26 mouse cellular contexts compared by ENCODE assay signal in the genomic region with DNA sequence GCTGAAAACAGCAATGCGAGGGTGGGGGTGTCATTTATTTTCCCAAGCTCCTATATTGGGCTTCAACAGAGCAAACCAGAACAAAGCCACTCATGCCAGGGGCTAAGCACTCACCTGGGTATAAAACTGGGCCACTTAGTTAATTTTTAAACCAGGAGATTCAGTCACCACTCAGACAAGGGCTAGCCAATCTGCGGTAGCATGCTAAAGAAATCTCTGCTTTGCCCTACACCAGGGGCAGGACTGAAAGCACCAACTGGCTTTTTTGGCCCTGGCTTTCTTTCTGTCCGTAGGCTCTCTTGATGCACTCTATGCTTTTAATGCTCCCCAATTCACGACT. TPM values are rescaled to one million over a fixed set of nuclear protein-coding genes. Genes with fewer than 3 reads are reported as not detected.
DNase-seq lines count a peak whose midpoint lies in the region; ATAC-seq and TF ChIP-seq lines count a peak whose summit lies in the region.
"Had no signal": no experiment of that assay in that cellular context is flagged by ENCODE, and none has a peak within 500 bp of the region (broad histone marks: within the 10 kb centered on the region; RNA-seq: fewer than 3 reads in every experiment).

No protein-coding gene starts in this region.

- H3K4me3 ChIP-seq in lung, embryonic 15.5 days: no peak overlapping the region
- no peak overlapping the region for H3K4me3 ChIP-seq in kidney, embryonic 16.5 days (ENCODE audit: low read length)
- H3K4me3 ChIP-seq in limb, embryonic 14.5 days (replicated peaks; ENCODE audit: low read length): no peak overlapping the region
- H3K4me3 ChIP-seq: erythroblast, embryonic 14.5 days; forebrain, embryonic 13.5 days; heart, embryonic 13.5 days; hindbrain, embryonic 13.5 days; left cerebral cortex, adult 2 months; liver, embryonic 13.5 days; midbrain, embryonic 10.5 days; neural tube, embryonic 13.5 days had no signal

- 80% methylated on average over 4 of the region's 4 CpGs for WGBS in lung, embryonic 15.5 days
- 78% methylated on average over 4 of the region's 4 CpGs for WGBS in kidney, embryonic 16.5 days
- 77% methylated on average over 4 of the region's 4 CpGs for WGBS in limb, embryonic 14.5 days

- no peak for TF ChIP-seq POLR2A in limb, embryonic 14.5 days (IDR thresholded peaks at IDR 0.05; ENCODE audit: borderline replicate concordance, extremely low read depth, insufficient read depth, insufficient read length)

- H3K4me2 ChIP-seq in lung, embryonic 15.5 days: no peak overlapping the region
- no peak overlapping the region for H3K4me2 ChIP-seq in kidney, embryonic 16.5 days (replicated peaks; ENCODE audit: low read depth, low read length)
- H3K4me2 ChIP-seq in limb, embryonic 14.5 days (replicated peaks; ENCODE audit: low read depth, low read length, severe bottlenecking): no peak overlapping the region
- H3K4me2 ChIP-seq: forebrain, embryonic 13.5 days; heart, embryonic 13.5 days; hindbrain, embryonic 13.5 days; liver, embryonic 13.5 days; neural tube, embryonic 13.5 days had no signal

- H3K9ac ChIP-seq in lung, embryonic 15.5 days: no peak overlapping the region
- no peak overlapping the region for H3K9ac ChIP-seq in kidney, embryonic 16.5 days (replicated peaks; ENCODE audit: low read length)
- H3K9ac ChIP-seq in limb, embryonic 14.5 days (ENCODE audit: low read depth, low read length, severe bottlenecking): no peak overlapping the region
- H3K9ac ChIP-seq: forebrain, embryonic 13.5 days; heart, embryonic 13.5 days; hindbrain, embryonic 13.5 days; liver, embryonic 13.5 days; neural tube, embryonic 13.5 days had no signal

- no peaks in the 10 kb centered on the region for H3K9me3 ChIP-seq in lung, embryonic 15.5 days
- H3K9me3 ChIP-seq in kidney, embryonic 16.5 days (ENCODE audit: low read length): peaks cover 9% of the 10 kb centered on the region
- H3K9me3 ChIP-seq in limb, embryonic 14.5 days (ENCODE audit: control insufficient read depth, low read length): peaks cover 7% of the 10 kb centered on the region; the same call in 1 of the 2 replicates
- H3K9me3 ChIP-seq: liver, embryonic 13.5 days had no signal

- ATAC-seq in lung, embryonic 15.5 days (ENCODE audit: borderline replicate concordance, extremely low read depth, low FRiP score, low TSS enrichment): no peak
- peak; percentile 78 for ATAC-seq in kidney, embryonic 16.5 days (ENCODE audit: low FRiP score, low TSS enrichment)
- ATAC-seq in limb, embryonic 14.5 days (ENCODE audit: low FRiP score, low read depth): no peak
- ATAC-seq in erythroblast, adult 5-6 weeks (replicated peaks; ENCODE audit: low FRiP score, poor library complexity, severe bottlenecking): no peak
- ATAC-seq: forebrain, embryonic 13.5 days; Patski had no signal

- H3K4me1 ChIP-seq in lung, embryonic 15.5 days: peaks cover 7% of the 10 kb centered on the region; the same call in 1 of the 2 replicates
- peaks cover 3% of the 10 kb centered on the region; the same call in 1 of the 2 replicates for H3K4me1 ChIP-seq in kidney, embryonic 16.5 days (ENCODE audit: insufficient read depth, low read length)
- H3K4me1 ChIP-seq in limb, embryonic 14.5 days (ENCODE audit: control insufficient read depth, insufficient read depth, low read length): peaks cover 44% of the 10 kb centered on the region
- H3K4me1 ChIP-seq: forebrain, embryonic 13.5 days; hindbrain, embryonic 13.5 days; midbrain, embryonic 10.5 days had no signal

- DNase-seq in kidney, adult 11 months: peak; percentile 28
- no peak for DNase-seq in kidney, postnatal 10 days
- DNase-seq in lung, postnatal 14 days: no peak
- DNase-seq in limb, embryonic 14.5 days (ENCODE audit: low spot score): no peak
- DNase-seq in left cerebral cortex, adult 9 months (ENCODE audit: low spot score in 2 of 2): no peak
- DNase-seq: adrenal gland, adult 8-10 months; cerebellum, adult 9-11 months; layer of hippocampus, adult 9-11 months; liver, embryonic 13.5 days; lung, postnatal 36 days; thymus, postnatal 36 days had no signal

- peaks cover 8% of the 10 kb centered on the region; the same call in 1 of the 2 replicates for H3K36me3 ChIP-seq in lung, embryonic 15.5 days
- 0 out of 2 replicates have a peak, but pooled peaks cover 11% of the 10 kb centered on the region for H3K36me3 ChIP-seq in kidney, embryonic 16.5 days (ENCODE audit: insufficient read depth, low read length)
- peaks cover 10% of the 10 kb centered on the region; the same call in 1 of the 2 replicates for H3K36me3 ChIP-seq in limb, embryonic 14.5 days (ENCODE audit: control insufficient read depth, insufficient read depth, low read length)

- no peaks in the 10 kb centered on the region for H3K27me3 ChIP-seq in lung, embryonic 15.5 days
- H3K27me3 ChIP-seq in kidney, embryonic 16.5 days (ENCODE audit: insufficient read depth, low read length): no peaks in the 10 kb centered on the region
- no peaks in the 10 kb centered on the region for H3K27me3 ChIP-seq in limb, embryonic 14.5 days (ENCODE audit: control insufficient read depth, insufficient read depth, low read length)
- H3K27me3 ChIP-seq: forebrain, embryonic 13.5 days; heart, embryonic 13.5 days; hindbrain, embryonic 13.5 days; liver, embryonic 13.5 days; neural tube, embryonic 13.5 days; Patski had no signal

- H3K27ac ChIP-seq in lung, embryonic 15.5 days: 0 out of 2 replicates have a peak overlapping the region, but pooled peaks have one; percentile 7
- H3K27ac ChIP-seq in kidney, embryonic 16.5 days (ENCODE audit: low read length): peak overlapping the region; percentile 13; the same call in 1 of the 2 replicates
- H3K27ac ChIP-seq in limb, embryonic 14.5 days (replicated peaks; ENCODE audit: low read depth, low read length): peak overlapping the region; percentile 26; the same call in 1 of the 2 replicates
- H3K27ac ChIP-seq: forebrain, embryonic 13.5 days; heart, embryonic 13.5 days; hindbrain, embryonic 13.5 days; left cerebral cortex, adult 2 months; liver, embryonic 13.5 days; midbrain, embryonic 10.5 days; neural tube, embryonic 13.5 days had no signal

RNA-seq across cellular contexts. Expression of gene Aknad1, which starts 49.0 kb away (rescaled TPM):
- 0.09 TPM in 1 of 2 replicates, not detected in the other for polyA plus RNA-seq in lung, embryonic 15.5 days (2015; fragmentation: Nextera tagmentation; extraction: Ambion mirVana)
- polyA plus RNA-seq in kidney, embryonic 16.5 days (2015; fragmentation: Nextera tagmentation; extraction: Ambion mirVana): 0.11 TPM in 1 of 2 replicates, not detected in the other
- 3.4 and 3.6 TPM in 2 replicates for polyA plus RNA-seq in limb, embryonic 14.5 days (2012; rRNA removed)
- 2.2 TPM in 2 replicates for polyA plus RNA-seq in limb, embryonic 14.5 days (2014; fragmentation: Nextera tagmentation; extraction: Ambion mirVana)
- total RNA-seq in erythroblast, adult 5-6 weeks (2015; ENCODE audit: low replicate concordance): 1.3 and 6.3 TPM in 2 replicates
- 1.6 and 8.6 TPM in 2 replicates for total RNA-seq in erythroblast, adult 5-6 weeks (2017; ENCODE audit: low replicate concordance)
- total RNA-seq: granulocyte monocyte progenitor cell, adult 5-6 weeks; heart, postnatal 25 days; left cerebral cortex, adult 2 months had no signal
- polyA plus RNA-seq: forebrain, embryonic 13.5 days; inflammation-experienced regulatory T-cells, adult 6 months; midbrain, embryonic 10.5 days; neural tube, embryonic 13.5 days; Patski; small intestine, adult 2 months had no signal

RNA-seq across cellular contexts. Expression of gene Stxbp3, which starts 51.9 kb away (rescaled TPM):
- 38.8 and 43.1 TPM in 2 replicates for polyA plus RNA-seq in lung, embryonic 15.5 days (2015; fragmentation: Nextera tagmentation; extraction: Ambion mirVana)
- 32.6 and 38.8 TPM in 2 replicates for polyA plus RNA-seq in kidney, embryonic 16.5 days (2015; fragmentation: Nextera tagmentation; extraction: Ambion mirVana)
- polyA plus RNA-seq in limb, embryonic 14.5 days (2012; rRNA removed): 23.5 and 28.4 TPM in 2 replicates
- polyA plus RNA-seq in limb, embryonic 14.5 days (2014; fragmentation: Nextera tagmentation; extraction: Ambion mirVana): 33.0 and 38.1 TPM in 2 replicates
- 15.8 and 25.7 TPM in 2 replicates for total RNA-seq in erythroblast, adult 5-6 weeks (2015; ENCODE audit: low replicate concordance)
- total RNA-seq in erythroblast, adult 5-6 weeks (2017; ENCODE audit: low replicate concordance): 16.0 and 21.0 TPM in 2 replicates
